ENCODE assay signal across 28 mouse cellular contexts in genomic region chr15:51206050-51206449, GRCm38 (mm10).
DNase-seq lines count a peak whose midpoint lies in the region; ATAC-seq and TF ChIP-seq lines count a peak whose summit lies in the region.
"Had no signal": no experiment of that assay in that cellular context is flagged by ENCODE, and none has a peak within 500 bp of the region (broad histone marks: within the 10 kb centered on the region; RNA-seq: fewer than 3 reads in every experiment).

No protein-coding gene starts in this region.

- TF ChIP-seq CTCF in left cerebral cortex, adult 2 months (IDR thresholded peaks at IDR 0.05): no peak

- H3K9ac ChIP-seq in embryonic facial prominence, embryonic 14.5 days (ENCODE audit: low read depth, low read length): no peak overlapping the region
- no peak overlapping the region for H3K9ac ChIP-seq in midbrain, embryonic 16.5 days (ENCODE audit: low read depth, low read length)
- no peak overlapping the region for H3K9ac ChIP-seq in hindbrain, embryonic 11.5 days (ENCODE audit: low read depth, low read length)
- H3K9ac ChIP-seq: embryonic facial prominence, embryonic 15.5 days; heart, embryonic 13.5 days; hindbrain, embryonic 12.5 days; kidney, embryonic 15.5 days; limb, embryonic 15.5 days; liver, embryonic 14.5 days; lung, embryonic 14.5 days; midbrain, embryonic 15.5 days had no signal

- intact Hi-C loops in left cerebral cortex, adult 2 months (cut with DNase I): loop anchor here (2.0 to 5.0 kb wide), 6 partner anchors 69 to 551 kb away; no protein-coding TSS in a partner anchor

- no peaks in the 10 kb centered on the region for H3K27me3 ChIP-seq in embryonic facial prominence, embryonic 14.5 days (replicated peaks; ENCODE audit: control insufficient read depth, insufficient read depth, low read length)
- H3K27me3 ChIP-seq in embryonic facial prominence, embryonic 10.5 days (replicated peaks; ENCODE audit: low read depth, poor library complexity, severe bottlenecking): no peaks in the 10 kb centered on the region
- H3K27me3 ChIP-seq in midbrain, embryonic 16.5 days (ENCODE audit: control insufficient read depth, insufficient read depth, low read depth, low read length): no peaks in the 10 kb centered on the region
- no peaks in the 10 kb centered on the region for H3K27me3 ChIP-seq in hindbrain, embryonic 11.5 days (ENCODE audit: control insufficient read depth, insufficient read depth, low read length)
- H3K27me3 ChIP-seq: embryonic facial prominence, embryonic 15.5 days; heart, embryonic 13.5 days; hindbrain, embryonic 12.5 days; kidney, embryonic 15.5 days; limb, embryonic 15.5 days; midbrain, embryonic 15.5 days had no signal

- peak; percentile 40 for DNase-seq in embryonic facial prominence, embryonic 14.5 days (ENCODE audit: low spot score)
- no peak for DNase-seq in embryonic facial prominence, embryonic 10.5 days (ENCODE audit: low spot score)
- peak; percentile 82 for DNase-seq in brain, adult 2 months (ENCODE audit: low read depth, low spot score)
- peak; percentile 47 for DNase-seq in left cerebral cortex, adult 2 months (ENCODE audit: extremely low spot score in 1 of 2, low spot score in 2 of 2)
- DNase-seq in right cerebral cortex, adult 2 months (ENCODE audit: low spot score in 2 of 2): peak; percentile 59 to 69
- DNase-seq in lung, postnatal 4 days: no peak
- no peak for DNase-seq in hindbrain, embryonic 11.5 days (ENCODE audit: low spot score)
- DNase-seq: adrenal gland, postnatal 36 days; cerebellum, adult 11 months; cerebellum, postnatal 25 days; embryo, embryonic 11 days; gastrocnemius, postnatal 36 days; heart, adult 2 months; heart, postnatal 14 days; kidney, adult 11 months; lung, embryonic 14.5 days; thymus, postnatal 25 days had no signal

- no peak overlapping the region for H3K4me3 ChIP-seq in embryonic facial prominence, embryonic 14.5 days (ENCODE audit: low read depth, low read length)
- no peak overlapping the region for H3K4me3 ChIP-seq in embryonic facial prominence, embryonic 10.5 days
- no peak overlapping the region for H3K4me3 ChIP-seq in left cerebral cortex, adult 2 months
- H3K4me3 ChIP-seq in midbrain, embryonic 16.5 days (ENCODE audit: low read depth, low read length): no peak overlapping the region
- H3K4me3 ChIP-seq in hindbrain, embryonic 11.5 days (ENCODE audit: low read depth, low read length): no peak overlapping the region
- H3K4me3 ChIP-seq: embryonic facial prominence, embryonic 15.5 days; heart, adult 2 months; heart, embryonic 13.5 days; hindbrain, embryonic 12.5 days; kidney, embryonic 15.5 days; limb, embryonic 15.5 days; midbrain, embryonic 15.5 days; myocyte had no signal

- no peaks in the 10 kb centered on the region for H3K9me3 ChIP-seq in embryonic facial prominence, embryonic 14.5 days (ENCODE audit: control insufficient read depth, low read length)
- H3K9me3 ChIP-seq in embryonic facial prominence, embryonic 10.5 days: no peaks in the 10 kb centered on the region
- no peaks in the 10 kb centered on the region for H3K9me3 ChIP-seq in midbrain, embryonic 16.5 days (replicated peaks; ENCODE audit: control insufficient read depth, low read length, poor library complexity, severe bottlenecking)
- H3K9me3 ChIP-seq in hindbrain, embryonic 11.5 days (ENCODE audit: control insufficient read depth, low read length): no peaks in the 10 kb centered on the region
- H3K9me3 ChIP-seq: embryonic facial prominence, embryonic 15.5 days; heart, embryonic 13.5 days; hindbrain, embryonic 12.5 days; kidney, embryonic 15.5 days; limb, embryonic 15.5 days; midbrain, embryonic 15.5 days had no signal

- no peaks in the 10 kb centered on the region for H3K4me1 ChIP-seq in embryonic facial prominence, embryonic 14.5 days (ENCODE audit: control insufficient read depth, insufficient read depth, low read length)
- H3K4me1 ChIP-seq in embryonic facial prominence, embryonic 10.5 days: no peaks in the 10 kb centered on the region
- H3K4me1 ChIP-seq in midbrain, embryonic 16.5 days (ENCODE audit: control insufficient read depth, insufficient read depth, low read length): no peaks in the 10 kb centered on the region
- no peaks in the 10 kb centered on the region for H3K4me1 ChIP-seq in hindbrain, embryonic 11.5 days (replicated peaks; ENCODE audit: control insufficient read depth, insufficient read depth, low read length)
- H3K4me1 ChIP-seq: embryonic facial prominence, embryonic 15.5 days; heart, embryonic 13.5 days; hindbrain, embryonic 12.5 days; kidney, embryonic 15.5 days; limb, embryonic 15.5 days; midbrain, embryonic 15.5 days had no signal

- H3K4me2 ChIP-seq in embryonic facial prominence, embryonic 14.5 days (ENCODE audit: low read depth, low read length): no peak overlapping the region
- H3K4me2 ChIP-seq in midbrain, embryonic 16.5 days (ENCODE audit: low read length): no peak overlapping the region
- H3K4me2 ChIP-seq in hindbrain, embryonic 11.5 days (replicated peaks; ENCODE audit: low read depth, low read length): no peak overlapping the region
- H3K4me2 ChIP-seq: embryonic facial prominence, embryonic 15.5 days; heart, embryonic 13.5 days; hindbrain, embryonic 12.5 days; kidney, embryonic 15.5 days; limb, embryonic 15.5 days; lung, embryonic 14.5 days; midbrain, embryonic 15.5 days had no signal

- H3K27ac ChIP-seq in embryonic facial prominence, embryonic 14.5 days (replicated peaks; ENCODE audit: low read depth, low read length): no peak overlapping the region
- H3K27ac ChIP-seq in embryonic facial prominence, embryonic 10.5 days (replicated peaks): no peak overlapping the region
- peak overlapping the region; percentile 64 for H3K27ac ChIP-seq in left cerebral cortex, adult 2 months
- H3K27ac ChIP-seq in midbrain, embryonic 16.5 days (ENCODE audit: low read length): no peak overlapping the region
- no peak overlapping the region for H3K27ac ChIP-seq in hindbrain, embryonic 11.5 days (ENCODE audit: low read depth, low read length)
- H3K27ac ChIP-seq: embryonic facial prominence, embryonic 15.5 days; heart, adult 2 months; heart, embryonic 13.5 days; hindbrain, embryonic 12.5 days; kidney, embryonic 15.5 days; limb, embryonic 15.5 days; liver, embryonic 14.5 days; macrophage; midbrain, embryonic 15.5 days had no signal

- 59% methylated on average over 3 of the region's 3 CpGs for WGBS in embryonic facial prominence, embryonic 14.5 days
- 72% methylated on average over 3 of the region's 3 CpGs for WGBS in embryonic facial prominence, embryonic 10.5 days
- WGBS in midbrain, embryonic 16.5 days: 50% methylated on average over 3 of the region's 3 CpGs
- 69% methylated on average over 3 of the region's 3 CpGs for WGBS in hindbrain, embryonic 11.5 days

- no peaks in the 10 kb centered on the region for H3K36me3 ChIP-seq in embryonic facial prominence, embryonic 14.5 days (ENCODE audit: control insufficient read depth, insufficient read depth, low read length)
- no peaks in the 10 kb centered on the region for H3K36me3 ChIP-seq in embryonic facial prominence, embryonic 10.5 days (replicated peaks)
- H3K36me3 ChIP-seq in midbrain, embryonic 16.5 days (ENCODE audit: control insufficient read depth, insufficient read depth, low read length): no peaks in the 10 kb centered on the region
- no peaks in the 10 kb centered on the region for H3K36me3 ChIP-seq in hindbrain, embryonic 11.5 days (ENCODE audit: control insufficient read depth, insufficient read depth, low read length)
- H3K36me3 ChIP-seq: embryonic facial prominence, embryonic 15.5 days; heart, embryonic 13.5 days; hindbrain, embryonic 12.5 days; kidney, embryonic 15.5 days; limb, embryonic 15.5 days; midbrain, embryonic 15.5 days had no signal

- ATAC-seq in embryonic facial prominence, embryonic 14.5 days (ENCODE audit: low read depth): no peak
- no peak for ATAC-seq in midbrain, embryonic 16.5 days
- ATAC-seq in hindbrain, embryonic 11.5 days (ENCODE audit: low FRiP score): no peak
- ATAC-seq: forebrain, embryonic 14.5 days; midbrain, embryonic 15.5 days had no signal

Comparison
In these comparisons a context has a peak if more than half of its experiments do, and no peak if none do; other contexts are left out.
1. DNase-seq: peak in embryonic facial prominence, embryonic 14.5 days (single experiment), brain, adult 2 months (single experiment), left cerebral cortex, adult 2 months (2 of 2) and right cerebral cortex, adult 2 months (2 of 2); none in embryonic facial prominence, embryonic 10.5 days (single experiment), lung, postnatal 4 days (0 of 2) and hindbrain, embryonic 11.5 days (single experiment).